Mouse (Mus musculus): ENCODE measurements around the gene Gm4881. TPM values are rescaled to one million over a fixed set of nuclear protein-coding genes. Genes with fewer than 3 reads are reported as not detected.

Gene Gm4881
- total and polyA plus RNA-seq, 3 experiments, result 0.13 TPM; not detected in 2

- no peak for TF ChIP-seq ZMIZ1 (IDR thresholded peaks at IDR 0.05; ENCODE audit: low read depth, low read length)
- TF ChIP-seq CHD2 (IDR thresholded peaks at IDR 0.05; ENCODE audit: low read length), result no peak
- no peak for TF ChIP-seq USF1 (IDR thresholded peaks at IDR 0.05; ENCODE audit: low read depth, low read length)
- TF ChIP-seq GABPA (IDR thresholded peaks at IDR 0.05; ENCODE audit: low read depth, low read length), result no peak
- TF ChIP-seq GATA1 (IDR thresholded peaks at IDR 0.05; ENCODE audit: low read depth, low read length), result no peak
- no peak for TF ChIP-seq USF2 (IDR thresholded peaks at IDR 0.05; ENCODE audit: borderline replicate concordance in 1 of 2, insufficient read depth in 1 of 2, low read depth in 1 of 2, low read length in 2 of 2)
- TF ChIP-seq BHLHE40 (IDR thresholded peaks at IDR 0.05; ENCODE audit: borderline replicate concordance, low read depth, low read length), result no peak
- no peak for TF ChIP-seq NELFE (IDR thresholded peaks at IDR 0.05; ENCODE audit: low read depth, low read length)
- TF ChIP-seq MYC (IDR thresholded peaks at IDR 0.05; ENCODE audit: low read depth, low read length), result no peak
- no peak for TF ChIP-seq ZC3H11A (IDR thresholded peaks at IDR 0.05; ENCODE audit: low read depth, low read length)
- no peak for TF ChIP-seq ZNF384 (IDR thresholded peaks at IDR 0.05; ENCODE audit: low read depth, low read length)
- TF ChIP-seq RCOR1 (IDR thresholded peaks at IDR 0.05; ENCODE audit: low read depth, low read length), result no peak
- no peak for TF ChIP-seq POLR2AphosphoS2 (IDR thresholded peaks at IDR 0.05; ENCODE audit: low read length)
- TF ChIP-seq EP300 (IDR thresholded peaks at IDR 0.05; ENCODE audit: low read depth in 1 of 2, low read length in 2 of 2), result no peak
- no peak for TF ChIP-seq JUND (IDR thresholded peaks at IDR 0.05; ENCODE audit: low read depth, low read length)
- no peak for TF ChIP-seq ZKSCAN1 (IDR thresholded peaks at IDR 0.05; ENCODE audit: low read depth, low read length)
- no peak for TF ChIP-seq CHD1 (IDR thresholded peaks at IDR 0.05; ENCODE audit: low read depth, low read length)
- Histone ChIP-seq H3K79me2 (ENCODE audit: control insufficient read depth, insufficient read depth, low read length, poor library complexity) (no peaks in the 10 kb centered on the region; the same call in 1 of the 2 replicates), H3K9me3 (replicated peaks; ENCODE audit: insufficient read depth, low read length) (no peaks in the 10 kb centered on the region), H3K36me3 (ENCODE audit: control insufficient read depth in 1 of 2, insufficient read depth in 2 of 2, low read length in 2 of 2) (peaks cover 0 to 8% of the 10 kb centered on the region in 2 experiments; a peak in 2 of 4 replicates), H3K4me1 (ENCODE audit: control insufficient read depth in 1 of 2, insufficient read depth in 2 of 2, low read length in 2 of 2) (peaks cover 0 to 12% of the 10 kb centered on the region in 2 experiments; a peak in 2 of 4 replicates), H3K27me3 (ENCODE audit: control insufficient read depth in 1 of 2, insufficient read depth in 2 of 2, low read length in 2 of 2) (no peaks in the 10 kb centered on the region), H3K4me3 (ENCODE audit: control insufficient read depth in 1 of 2, insufficient read depth in 1 of 2, low read depth in 2 of 2, low read length in 2 of 2) (no peak within 1 kb of the TSS), H3K9ac (ENCODE audit: control insufficient read depth, low read depth, low read length, poor library complexity, severe bottlenecking) (no peak within 1 kb of the TSS), H3K27ac (ENCODE audit: control insufficient read depth, low read depth, low read length) (no peak within 1 kb of the TSS)
- DNase-seq (ENCODE audit: low read depth, low spot score), result no peak
Measured at GRCm38 (mm10) chr7:24897224-24897623, 47.1 kb downstream of the Gm4881 start, which contains the start of gene Cd79a. Gene Cd79a (plus strand): TSS chr7:24897381.

GRCm38 (mm10) chr7:24896269-24896668 is 48.0 kb downstream of the Gm4881 start:
- DNase-seq (ENCODE audit: low read depth, low spot score), result no peak
- Histone ChIP-seq H3K9me3 (replicated peaks; ENCODE audit: insufficient read depth, low read length) (no peaks in the 10 kb centered on the region), H3K27ac (ENCODE audit: control insufficient read depth, low read depth, low read length) (no peak overlapping the region), H3K4me3 (ENCODE audit: control insufficient read depth in 1 of 2, insufficient read depth in 1 of 2, low read depth in 2 of 2, low read length in 2 of 2) (no peak overlapping the region), H3K9ac (ENCODE audit: control insufficient read depth, low read depth, low read length, poor library complexity, severe bottlenecking) (no peak overlapping the region), H3K79me2 (ENCODE audit: control insufficient read depth, insufficient read depth, low read length, poor library complexity) (no peaks in the 10 kb centered on the region), H3K4me1 (ENCODE audit: control insufficient read depth in 1 of 2, insufficient read depth in 2 of 2, low read length in 2 of 2) (peaks cover 0 to 8% of the 10 kb centered on the region in 2 experiments; a peak in 2 of 4 replicates), H3K36me3 (ENCODE audit: control insufficient read depth in 1 of 2, insufficient read depth in 2 of 2, low read length in 2 of 2) (peaks cover 0 to 3% of the 10 kb centered on the region in 2 experiments; a peak in 2 of 4 replicates), H3K27me3 (ENCODE audit: control insufficient read depth in 1 of 2, insufficient read depth in 2 of 2, low read length in 2 of 2) (no peaks in the 10 kb centered on the region)
- TF ChIP-seq USF1 (IDR thresholded peaks at IDR 0.05; ENCODE audit: low read depth, low read length), result no peak
- TF ChIP-seq MAFK (IDR thresholded peaks at IDR 0.05; ENCODE audit: borderline replicate concordance, low read depth, low read length), result no peak
- no peak for TF ChIP-seq CHD2 (IDR thresholded peaks at IDR 0.05; ENCODE audit: low read length)
- TF ChIP-seq MEF2A (IDR thresholded peaks at IDR 0.05; ENCODE audit: extremely low read depth, insufficient replicate concordance, low read depth, low read length, poor library complexity, severe bottlenecking), result no peak
- no peak for TF ChIP-seq SMC3 (IDR thresholded peaks at IDR 0.05; ENCODE audit: low read depth, low read length)
- TF ChIP-seq MYB (IDR thresholded peaks at IDR 0.05; ENCODE audit: low read depth, low read length), result no peak
- no peak for TF ChIP-seq MAX (IDR thresholded peaks at IDR 0.05; ENCODE audit: low read length)
- no peak for TF ChIP-seq POLR2AphosphoS2 (IDR thresholded peaks at IDR 0.05; ENCODE audit: low read length)
- TF ChIP-seq USF2 (IDR thresholded peaks at IDR 0.05; ENCODE audit: borderline replicate concordance in 1 of 2, insufficient read depth in 1 of 2, low read depth in 1 of 2, low read length in 2 of 2), result no peak
- no peak for TF ChIP-seq BHLHE40 (IDR thresholded peaks at IDR 0.05; ENCODE audit: borderline replicate concordance, low read depth, low read length)
- TF ChIP-seq NELFE (IDR thresholded peaks at IDR 0.05; ENCODE audit: low read depth, low read length), result no peak
- no peak for TF ChIP-seq ZNF384 (IDR thresholded peaks at IDR 0.05; ENCODE audit: low read depth, low read length)
